Mouse (Mus musculus): ENCODE results near the gene Eif2a.

The Eif2a gene

DNA sequence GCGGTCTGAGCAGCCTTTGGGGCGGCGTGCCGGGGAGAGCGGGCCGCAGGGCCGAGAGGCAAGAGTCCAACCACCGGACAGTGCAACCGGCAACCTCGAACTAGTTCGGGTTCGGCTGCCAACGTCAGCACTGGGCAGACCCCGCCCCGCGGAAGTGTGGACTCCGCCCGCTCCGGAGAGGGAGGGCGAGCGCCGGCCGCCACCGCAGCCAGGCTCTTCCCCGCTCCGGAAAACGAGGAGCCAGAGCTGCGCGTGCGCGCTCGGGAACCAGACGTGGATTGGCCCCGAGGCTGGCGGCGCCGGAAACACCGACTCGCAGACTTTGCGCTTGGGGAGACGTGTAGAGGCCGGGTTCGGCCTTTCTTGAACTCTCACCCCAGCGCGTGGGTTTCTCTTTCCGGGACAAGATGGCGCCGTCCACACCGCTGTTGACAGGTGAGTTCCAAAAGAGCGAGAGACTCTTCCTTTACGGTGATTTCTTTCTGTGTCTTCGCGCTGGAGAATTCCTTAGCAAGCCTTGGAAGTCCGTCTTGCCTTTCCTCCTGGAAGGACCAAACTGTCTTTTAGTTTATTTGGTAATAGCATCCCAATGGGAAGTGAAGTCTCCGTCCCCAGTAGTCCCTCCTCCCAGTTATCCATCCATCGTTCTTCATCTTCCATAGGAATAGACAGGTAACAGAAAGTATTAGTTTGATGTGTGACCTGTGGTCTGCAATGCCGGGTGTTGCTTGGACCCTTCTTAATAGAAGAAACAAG lies at the start of gene Eif2a, which contains the start of gene Serp1:
Gene Eif2a (plus strand): TSS at position 170 of the 756 bp plus-strand sequence.
Gene Serp1 (minus strand): TSS at position 241 of the 756 bp plus-strand sequence.
- peak; percentile 97 for DNase-seq (ENCODE audit: low spot score)

DNA sequence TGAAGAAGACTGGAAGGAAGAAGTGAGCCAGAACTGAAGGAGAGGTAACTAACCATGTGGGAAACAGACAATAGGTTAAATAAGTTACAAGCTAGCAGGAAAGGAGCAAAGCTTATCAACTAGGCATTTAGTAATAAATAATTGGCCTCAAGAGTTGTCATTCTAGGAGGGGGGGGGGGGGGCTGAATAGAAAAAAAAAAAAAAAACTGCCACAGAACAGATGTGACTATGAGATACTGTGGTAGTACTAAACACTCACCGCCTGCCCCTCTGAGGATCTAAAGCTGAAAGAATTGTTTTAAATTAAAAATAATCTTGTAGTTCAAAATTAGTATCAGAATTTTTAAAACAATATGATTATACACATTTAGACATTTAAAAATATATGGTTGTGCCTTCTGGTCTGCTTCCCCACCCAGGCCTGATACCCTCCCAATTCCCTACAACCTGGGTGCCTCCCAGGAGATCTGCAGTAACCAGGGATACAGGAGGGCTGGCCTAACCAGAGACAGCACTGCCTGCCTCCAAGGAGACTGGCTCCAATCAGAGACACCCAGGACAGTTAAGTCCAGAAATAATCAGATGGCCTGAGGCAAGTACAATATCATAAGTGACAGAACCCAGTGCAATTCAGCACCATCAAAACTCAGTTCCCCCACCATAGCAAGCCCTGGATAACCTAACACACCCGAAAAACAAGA lies 46.7 kb upstream of the Eif2a start:
- DNase-seq (ENCODE audit: low spot score) = no peak

DNA sequence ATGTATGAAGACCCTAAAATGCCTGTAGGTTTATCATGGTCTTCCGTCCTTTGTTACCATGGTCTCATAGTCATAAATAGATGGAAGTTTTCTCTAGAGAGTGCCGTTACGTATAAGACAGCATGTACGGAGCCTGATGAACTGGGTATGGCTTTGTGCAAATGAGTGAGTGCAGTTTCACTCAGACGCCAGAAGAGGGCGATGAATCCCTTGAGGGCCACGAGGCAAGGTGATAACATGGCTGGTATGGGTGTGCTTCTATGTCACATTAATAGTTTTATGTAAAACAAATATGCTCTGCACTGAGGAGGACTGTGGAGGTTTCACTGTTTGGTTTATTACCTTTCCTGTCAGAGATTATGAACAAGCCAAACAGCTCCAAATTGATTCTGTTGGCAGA lies 39.7 kb upstream of the Eif2a start:
- peak; percentile 8 for DNase-seq (ENCODE audit: low spot score)

DNA sequence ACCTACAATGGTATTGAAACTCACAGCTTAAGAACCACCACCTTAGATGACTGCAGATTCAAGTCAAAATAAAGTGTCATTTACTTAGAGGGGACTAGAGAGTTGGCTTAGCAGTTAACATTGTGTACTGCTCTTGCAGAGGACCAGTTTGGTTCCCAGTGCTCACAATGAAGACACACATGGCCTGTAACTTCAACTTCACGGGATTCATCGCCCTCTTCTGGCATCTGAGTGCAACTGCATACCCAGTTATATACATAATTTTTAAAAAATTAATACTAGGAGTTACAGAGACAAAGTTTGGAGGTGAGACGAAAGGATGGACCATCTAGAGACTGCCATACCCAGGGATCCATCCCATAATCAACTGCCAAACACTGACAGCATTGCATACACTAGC lies 38.5 kb upstream of the Eif2a start:
- DNase-seq (ENCODE audit: low spot score) = no peak

DNA sequence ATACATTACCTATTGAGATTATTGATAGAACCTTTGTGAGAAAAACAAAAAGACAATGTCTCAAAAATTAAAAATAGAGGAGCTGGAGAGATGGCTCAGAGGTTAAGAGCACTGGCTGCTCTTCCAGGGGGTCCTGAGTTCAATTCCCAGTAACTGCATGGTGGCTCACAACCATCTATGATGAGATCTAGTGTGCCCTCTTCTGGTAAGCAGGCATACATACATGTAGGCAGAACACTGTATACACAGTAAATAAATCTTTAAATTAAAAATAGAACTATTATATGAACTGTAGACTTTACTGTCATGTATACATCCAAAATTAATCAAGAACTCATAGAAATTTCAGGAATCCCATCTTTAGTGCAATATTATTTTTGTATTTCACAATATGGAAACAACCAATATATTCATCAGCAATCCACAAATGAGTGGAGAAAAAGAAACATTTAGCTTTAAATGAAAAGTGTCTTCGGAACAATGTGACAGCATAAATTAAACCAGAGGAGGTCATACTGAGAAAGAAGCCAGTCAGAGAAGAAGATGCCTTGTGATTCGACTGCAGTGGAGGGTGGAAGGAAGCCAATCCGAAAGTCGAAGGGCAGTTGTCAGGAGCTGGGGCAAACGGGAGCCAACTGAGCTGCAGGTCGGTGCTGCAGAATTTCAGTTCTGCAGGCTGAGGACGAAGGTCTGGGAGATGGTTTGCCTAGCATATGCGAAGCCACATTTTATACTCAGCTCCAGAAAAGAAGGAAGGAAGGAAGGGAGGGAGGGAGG lies 37.4 kb upstream of the Eif2a start:
- no peak for DNase-seq (ENCODE audit: low spot score)

DNA sequence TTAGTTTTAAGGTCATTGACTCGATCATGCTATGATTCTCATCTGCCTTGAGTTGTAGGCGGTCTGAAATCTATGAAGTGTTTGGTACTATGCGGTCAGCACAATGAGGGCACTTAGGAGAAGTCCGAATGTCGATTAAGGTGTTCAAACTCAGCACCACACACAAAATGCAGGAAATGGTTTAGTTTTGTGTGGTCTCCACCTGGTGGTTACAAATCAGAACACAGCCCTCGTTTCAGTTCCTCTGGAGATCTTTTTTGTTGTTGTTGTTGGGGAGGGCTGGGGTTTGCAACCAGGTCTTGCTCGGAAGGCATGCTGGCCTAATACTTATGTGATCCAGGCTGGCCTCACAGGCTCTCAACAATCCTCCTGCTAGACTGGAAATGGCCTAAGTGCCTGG lies 34.8 kb upstream of the Eif2a start:
- DNase-seq (ENCODE audit: low spot score) = no peak

DNA sequence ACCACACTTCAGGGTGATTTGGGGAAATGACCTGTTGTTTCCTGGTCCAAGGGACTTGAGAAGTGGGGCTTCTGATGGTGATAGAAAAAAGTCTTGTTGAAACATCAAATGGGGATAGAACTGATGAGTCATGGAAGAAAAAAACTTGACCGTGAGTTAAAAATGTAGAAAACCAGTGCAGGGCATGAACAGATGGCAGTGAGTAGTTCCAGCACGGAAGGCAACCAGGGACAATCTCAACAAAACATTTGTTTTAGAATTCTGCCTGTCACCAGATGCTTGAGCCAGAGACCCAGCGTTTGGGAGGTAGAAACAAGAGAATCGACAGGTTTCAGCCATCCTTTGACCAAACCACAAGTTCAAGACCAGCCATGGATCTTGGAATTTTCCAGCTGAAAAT lies 32.0 kb upstream of the Eif2a start:
- DNase-seq (ENCODE audit: low spot score) = no peak

DNA sequence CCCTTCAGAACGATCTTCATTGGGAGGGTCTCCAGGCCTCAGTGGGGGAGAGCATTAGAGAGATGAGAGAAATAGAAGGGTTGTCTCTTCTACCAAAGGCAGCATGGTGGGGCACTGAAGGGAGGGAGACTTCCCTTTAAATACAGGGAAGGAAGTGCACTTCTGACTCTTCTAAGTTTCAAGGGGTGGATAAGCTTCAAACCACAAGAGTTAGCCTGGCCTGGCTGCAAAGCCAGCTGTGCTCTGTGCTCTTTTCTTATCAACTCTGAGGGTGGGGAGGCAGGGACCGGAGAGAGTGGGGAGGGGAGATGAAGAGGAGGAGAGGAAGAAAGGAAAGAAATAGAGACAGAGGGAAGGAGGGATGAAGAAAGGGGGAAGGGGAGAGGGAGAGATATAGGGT lies 23.7 kb upstream of the Eif2a start:
- no peak for DNase-seq (ENCODE audit: low spot score)

DNA sequence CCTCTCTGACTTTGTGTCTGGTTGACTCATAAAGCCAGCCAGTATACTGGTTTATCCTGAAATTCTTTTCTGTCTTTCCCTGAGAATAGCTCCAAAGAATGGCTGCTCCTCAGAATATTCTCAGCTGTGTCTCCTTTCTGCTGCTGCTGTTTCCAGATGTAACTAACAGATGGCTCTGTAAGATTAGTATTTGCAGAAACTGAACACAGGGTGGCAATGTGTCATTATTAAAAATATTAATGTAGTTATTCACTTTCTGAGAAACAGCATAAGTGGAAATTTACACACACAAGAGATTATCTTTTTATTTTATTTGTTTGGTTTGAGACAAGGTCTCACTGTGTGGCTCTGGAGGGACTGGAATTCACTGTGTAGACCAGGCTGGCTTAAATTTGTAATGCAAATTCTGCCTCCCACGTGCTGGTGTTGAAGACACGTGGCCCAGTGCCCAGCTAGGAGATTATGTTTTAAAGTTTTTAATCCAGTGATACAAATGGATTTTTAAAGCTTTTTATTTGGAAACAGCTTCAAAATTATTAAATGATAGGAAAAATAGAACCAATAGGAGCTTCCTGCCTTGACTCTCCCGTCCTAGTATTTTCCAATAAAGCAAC lies 21.8 kb upstream of the Eif2a start:
- no peak for DNase-seq (ENCODE audit: low spot score)

DNA sequence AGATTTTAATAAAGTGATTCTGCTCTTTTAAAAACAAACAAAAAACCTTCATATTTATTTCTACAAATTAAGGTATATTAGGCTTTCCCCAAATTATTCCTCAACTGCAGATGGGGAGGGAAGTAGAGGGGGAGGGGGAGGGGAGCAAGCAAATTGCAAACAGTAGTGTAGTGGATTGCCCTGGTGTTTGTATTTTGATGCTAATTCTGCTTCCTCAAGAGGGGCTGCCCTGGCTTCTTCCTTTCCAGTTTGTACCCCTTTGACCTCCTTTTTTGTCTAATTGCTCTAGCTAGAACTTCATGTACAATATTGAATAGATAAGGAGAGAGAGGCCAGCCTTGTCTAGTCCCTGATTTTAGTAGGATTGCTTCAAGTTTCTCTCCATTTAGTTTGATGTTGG lies 20.9 kb upstream of the Eif2a start:
- DNase-seq (ENCODE audit: low spot score) = no peak

DNA sequence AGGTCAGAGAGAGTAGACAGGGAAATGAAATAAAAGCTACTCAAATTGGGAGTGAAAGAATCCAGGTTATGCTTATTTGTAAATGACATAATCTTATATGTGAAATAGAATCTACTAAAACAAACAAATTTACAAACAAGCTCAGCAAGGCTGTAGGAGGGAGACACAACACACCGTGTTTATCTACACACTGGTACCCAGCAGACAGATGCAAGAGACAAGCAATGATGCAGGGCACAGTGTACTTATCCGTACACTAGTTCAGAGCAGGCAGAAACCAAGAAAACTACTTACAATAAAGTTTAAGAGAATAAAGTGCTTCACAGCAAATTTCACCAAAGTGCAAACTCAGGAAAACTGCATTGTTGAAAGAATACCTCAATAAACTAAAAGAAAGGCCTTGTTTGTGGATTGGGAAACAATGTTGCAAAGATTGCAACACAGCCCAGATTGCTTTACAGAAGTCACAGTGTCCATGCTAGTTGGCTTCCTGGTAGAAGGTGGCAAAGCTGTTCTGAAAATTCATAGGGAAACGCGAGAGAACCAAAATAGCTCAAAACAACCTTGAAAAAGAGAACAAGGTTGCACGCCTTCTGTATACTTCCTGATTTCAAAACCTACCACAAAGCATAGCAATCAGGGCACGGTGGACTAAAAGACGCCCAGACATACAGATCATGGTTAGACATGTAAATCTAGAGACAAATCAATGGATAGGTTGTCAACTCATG lies 17.4 kb upstream of the Eif2a start:
- DNase-seq (ENCODE audit: low spot score) = peak; percentile 36

DNA sequence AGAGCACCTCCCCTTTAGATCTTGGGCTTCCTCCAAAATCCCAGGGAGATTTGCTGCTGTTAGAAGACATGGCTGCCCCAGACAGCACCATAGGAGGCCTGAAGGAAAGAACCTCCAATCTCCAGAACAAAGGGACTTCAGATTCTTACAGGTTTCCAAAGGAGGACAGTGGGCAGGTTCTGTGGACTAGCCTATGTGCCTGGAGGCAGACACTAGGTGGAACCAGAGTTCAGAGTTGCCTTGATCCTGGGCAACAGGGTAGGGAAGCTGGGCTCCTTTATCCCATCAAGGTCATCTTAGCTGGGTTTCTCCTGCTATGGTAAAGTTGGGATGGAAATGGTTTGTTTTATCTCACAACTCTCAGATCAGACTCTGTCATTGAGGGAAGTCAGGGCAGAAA lies 14.0 kb upstream of the Eif2a start:
- no peak for DNase-seq (ENCODE audit: low spot score)

DNA sequence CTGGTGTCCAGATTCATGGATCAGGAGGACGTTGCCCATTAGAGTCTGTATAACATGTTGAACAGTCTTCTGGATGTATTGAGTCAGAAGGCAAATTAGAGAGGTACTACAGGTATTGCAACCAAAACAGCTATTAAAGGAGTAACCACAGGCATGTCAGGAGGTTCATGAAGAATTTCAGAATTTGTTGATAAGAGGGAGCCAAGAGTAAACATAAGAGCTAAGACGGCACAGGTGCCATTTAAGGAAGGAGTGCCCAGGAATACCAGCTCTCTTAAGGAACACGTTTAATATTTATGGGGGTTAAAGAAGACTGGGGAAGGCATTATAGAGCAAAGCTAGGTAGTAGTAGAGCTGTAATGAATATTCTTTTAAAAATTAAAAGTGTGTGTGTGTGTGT lies 12.9 kb upstream of the Eif2a start:
- no peak for DNase-seq (ENCODE audit: low spot score)

DNA sequence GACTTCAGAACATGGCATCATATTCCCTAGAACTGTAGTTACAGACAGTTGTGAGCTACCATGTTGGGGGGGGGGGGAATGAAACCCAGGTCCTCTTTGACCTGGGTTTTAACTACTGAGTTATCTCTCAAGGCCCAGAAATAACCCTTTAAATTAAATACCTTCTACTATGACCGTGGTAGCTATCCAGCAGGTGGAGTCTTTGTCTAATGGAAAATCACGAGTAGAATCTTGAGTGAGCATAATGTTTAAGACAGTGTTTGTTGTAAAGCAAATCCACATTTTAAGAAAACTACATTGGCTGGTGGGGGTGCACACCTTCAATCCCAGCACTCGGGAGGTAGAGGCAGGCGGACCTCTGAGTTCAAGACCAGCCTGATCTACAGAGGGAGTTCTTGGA lies 12.1 kb upstream of the Eif2a start:
- no peak for DNase-seq (ENCODE audit: low spot score)

DNA sequence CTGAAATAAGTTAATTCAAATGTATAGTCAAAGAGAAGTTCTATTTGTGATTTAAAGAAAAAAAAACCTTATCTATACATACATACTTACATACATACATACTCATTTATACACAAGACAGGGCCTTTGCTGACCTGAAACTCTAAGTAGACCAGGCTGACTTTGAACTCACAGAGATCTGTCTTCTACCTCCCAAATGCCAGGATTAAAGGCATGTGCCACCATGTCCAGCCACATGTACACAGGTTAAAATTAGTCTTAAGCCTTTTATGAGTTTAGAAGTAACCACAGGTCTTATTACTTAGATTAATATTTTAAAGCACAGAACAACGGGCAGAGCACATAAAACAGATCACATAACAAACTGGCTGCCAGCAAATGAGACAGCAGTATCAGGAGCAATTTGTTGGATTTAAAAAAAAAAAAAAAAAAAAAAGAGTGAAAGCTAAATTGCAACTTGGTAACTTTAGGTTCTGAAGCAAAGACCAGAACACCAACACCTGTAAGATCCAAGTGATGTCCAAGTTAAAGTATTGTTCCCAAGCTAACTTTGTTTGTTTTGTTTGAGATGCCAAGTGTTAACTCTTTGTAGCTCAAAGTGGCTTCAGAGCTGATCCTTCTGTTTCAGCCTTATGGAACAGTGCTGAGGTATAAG lies 9.5 kb upstream of the Eif2a start:
- no peak for DNase-seq (ENCODE audit: low spot score)

DNA sequence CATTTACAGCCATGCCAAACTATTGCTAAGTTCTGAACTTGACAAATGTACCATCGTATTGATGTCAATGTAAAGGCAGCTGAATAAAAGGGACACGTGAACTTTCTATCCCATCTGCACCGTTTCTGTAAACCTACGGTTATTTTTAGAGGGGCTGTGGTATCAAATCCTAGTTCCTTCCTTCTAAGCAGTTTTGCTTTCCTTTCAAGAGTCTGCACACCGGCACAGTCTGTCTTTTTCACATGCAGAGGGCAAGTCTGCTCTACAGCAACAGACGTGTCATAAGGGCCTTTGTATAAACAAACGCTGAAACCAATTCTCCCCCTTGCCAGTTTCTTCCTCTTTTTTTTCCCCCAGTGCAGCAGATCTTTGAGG lies 9.0 kb upstream of the Eif2a start:
- no peak for DNase-seq (ENCODE audit: low spot score)

DNA sequence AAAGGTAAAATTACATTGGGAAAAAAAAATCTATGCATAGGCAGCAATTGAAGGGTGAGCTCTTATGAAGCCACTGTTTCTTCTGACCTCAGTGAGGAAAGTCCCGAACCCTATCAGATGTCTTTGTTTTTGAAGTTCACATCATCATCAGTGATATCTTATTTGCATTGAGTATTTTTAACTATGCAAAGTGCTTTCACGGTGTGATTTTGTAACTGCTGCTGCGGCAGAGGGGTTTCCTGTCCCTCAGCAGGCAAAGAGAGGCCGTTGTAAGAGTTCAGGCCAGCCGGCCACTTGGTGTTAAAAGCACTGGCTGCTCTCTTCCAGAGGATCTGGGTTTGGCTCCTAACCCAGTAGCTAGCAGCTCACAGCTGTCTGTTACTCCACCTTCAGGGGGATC lies 8.4 kb upstream of the Eif2a start:
- no peak for DNase-seq (ENCODE audit: low spot score)

DNA sequence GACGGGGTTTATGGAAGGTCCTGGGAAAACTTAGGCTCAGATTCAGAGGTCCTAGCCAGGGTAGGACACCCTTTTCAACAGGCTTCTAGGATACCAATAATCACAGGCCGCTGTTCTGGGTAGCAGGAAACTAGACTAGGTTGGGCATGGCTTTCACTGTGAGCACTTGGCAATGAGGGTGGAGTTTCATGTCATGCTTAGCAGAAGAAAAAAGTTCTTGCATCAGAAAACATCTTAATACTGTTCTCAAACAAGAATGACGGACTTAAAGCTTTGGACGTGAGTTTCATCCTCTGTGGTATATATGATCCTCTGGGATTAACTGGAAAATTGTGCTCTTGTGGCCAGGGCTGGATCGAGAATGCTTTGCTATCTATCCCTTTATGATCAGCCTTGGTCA lies 7.8 kb upstream of the Eif2a start:
- DNase-seq (ENCODE audit: low spot score) = no peak

DNA sequence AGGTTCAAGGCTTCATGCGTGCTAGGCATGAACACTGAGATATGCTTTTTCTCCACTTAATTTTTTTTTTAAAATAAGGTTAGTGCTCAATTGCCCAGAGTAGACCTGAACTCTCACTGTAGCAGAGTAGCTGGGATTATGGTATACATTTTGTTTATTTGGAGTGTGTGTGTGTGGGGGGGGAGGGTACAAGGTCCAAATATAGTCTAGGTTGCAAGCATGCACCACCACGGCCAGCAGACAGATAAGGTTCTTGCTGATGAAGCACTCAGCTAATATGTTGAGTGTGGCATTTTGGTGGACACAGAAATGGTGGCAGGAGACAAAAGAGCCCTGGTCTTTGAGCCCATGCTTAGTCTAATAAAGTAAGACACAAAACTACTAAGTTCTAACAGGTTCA lies 6.7 kb upstream of the Eif2a start:
- DNase-seq (ENCODE audit: low spot score) = no peak

DNA sequence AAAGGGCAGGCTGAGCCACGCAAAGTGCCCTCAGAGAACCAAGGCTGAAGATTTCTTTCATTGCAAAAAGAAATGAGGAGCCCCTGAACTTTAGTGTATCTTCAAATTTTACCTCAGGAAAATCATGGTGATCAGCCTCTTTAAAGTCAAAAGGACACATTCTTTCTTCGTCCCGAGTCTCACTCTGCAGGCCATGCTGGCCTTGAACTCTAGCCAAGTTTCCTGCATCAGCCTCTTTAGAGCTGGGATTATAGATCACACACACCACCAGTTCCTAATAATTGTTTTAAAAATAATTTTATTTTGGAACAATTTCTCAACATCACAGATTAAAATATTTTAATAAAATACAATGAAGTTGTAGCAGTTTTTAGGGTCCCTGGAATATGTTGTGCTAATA lies 6.1 kb upstream of the Eif2a start:
- no peak for DNase-seq (ENCODE audit: low spot score)

DNA sequence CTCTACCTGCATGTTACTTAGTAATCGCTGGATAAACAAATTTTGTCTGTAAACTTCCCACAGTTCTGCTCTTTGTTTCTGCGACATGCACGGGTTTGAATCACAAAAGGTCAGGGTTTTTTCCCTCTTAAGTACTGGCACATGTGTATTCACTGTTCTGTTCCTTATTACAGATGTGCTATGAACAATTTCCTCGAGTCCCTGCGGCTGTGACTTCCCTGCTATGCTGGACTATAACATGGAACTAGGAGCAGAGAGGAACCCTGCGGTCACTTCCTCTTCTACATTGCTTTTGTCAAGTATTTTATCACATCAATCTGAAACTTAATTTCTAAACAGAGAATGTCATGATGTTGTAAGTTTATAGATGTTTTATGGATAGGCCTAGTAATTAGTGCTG lies 5.3 kb upstream of the Eif2a start:
- DNase-seq (ENCODE audit: low spot score) = no peak

Data from testis, postnatal 14 days (tissue).